Mouse (Mus musculus) cerebellum, adult 2 months (tissue): Measurements from ENCODE around the gene Lamtor4.

Source experiments
- CTCF ChIP-seq: fragments of 200-500 bp; IDR thresholded peaks from 2 replicates; pipeline ENCODE4 v1.5.1; 2011; ENCODE audit warnings: low read depth, mild to moderate bottlenecking, control low read depth, low read length, moderate library complexity, borderline replicate concordance; ENCODE audit not compliant: insufficient read depth
- POLR2A ChIP-seq: fragments of 200-500 bp; IDR thresholded peaks from 2 replicates; pipeline ENCODE4 v1.6.1; 2011; ENCODE audit warnings: low read length, control low read depth, borderline replicate concordance; ENCODE audit not compliant: insufficient read depth

DNA sequence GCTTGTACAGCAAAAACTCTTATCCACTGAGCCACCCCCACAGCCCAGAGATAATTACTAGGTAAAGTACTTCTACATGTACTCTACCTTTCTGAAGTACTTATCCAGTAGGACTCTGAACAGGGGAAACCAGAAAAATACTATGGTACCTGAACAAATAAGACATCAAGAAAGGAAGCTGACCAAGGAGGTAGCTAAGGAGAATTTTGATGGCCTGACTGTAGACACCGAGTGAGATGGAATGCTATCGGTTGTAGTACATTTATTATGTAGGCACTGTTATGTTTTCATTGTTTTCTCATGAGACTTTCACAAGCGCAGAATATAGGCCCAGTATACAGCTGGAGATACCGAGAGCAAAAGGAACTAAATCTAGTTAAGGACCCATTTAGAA, 2.3 kb downstream of the Lamtor4 start:
- TF ChIP-seq CTCF (no peak), POLR2A (no peak)
